Mouse (Mus musculus) spleen, postnatal 14 days (tissue): ENCODE measurements around the gene Tbx4.

ENCODE experiments used
- DNase-seq, 2 experiments: peaks; one replicate each; pipeline ENCODE4 v3.0.0; 2021 to 2022; ENCODE audit warnings: low spot score in 2 of 2

Tbx4 gene

DNA sequence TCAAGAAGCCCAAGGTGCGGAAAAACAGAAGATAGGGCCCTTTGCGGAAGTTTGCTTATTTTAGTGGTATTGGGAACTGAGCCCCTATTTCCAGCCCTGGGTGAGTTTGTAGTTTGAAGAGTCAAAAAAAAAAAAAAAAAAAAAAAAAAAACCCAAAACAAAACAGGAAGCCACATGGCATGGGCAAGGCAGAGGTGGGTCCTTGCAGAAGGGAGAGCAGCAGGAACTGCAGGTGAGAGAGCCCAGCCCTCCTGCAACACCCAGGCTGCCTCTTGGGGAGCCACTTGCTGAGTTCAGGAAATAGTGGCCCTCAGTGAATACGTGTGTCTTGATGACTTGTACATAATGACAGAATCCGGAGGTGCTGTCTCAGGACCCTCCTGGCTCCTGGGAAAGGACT, 23.3 kb downstream of the Tbx4 start:
- DNase-seq: no peak

DNA sequence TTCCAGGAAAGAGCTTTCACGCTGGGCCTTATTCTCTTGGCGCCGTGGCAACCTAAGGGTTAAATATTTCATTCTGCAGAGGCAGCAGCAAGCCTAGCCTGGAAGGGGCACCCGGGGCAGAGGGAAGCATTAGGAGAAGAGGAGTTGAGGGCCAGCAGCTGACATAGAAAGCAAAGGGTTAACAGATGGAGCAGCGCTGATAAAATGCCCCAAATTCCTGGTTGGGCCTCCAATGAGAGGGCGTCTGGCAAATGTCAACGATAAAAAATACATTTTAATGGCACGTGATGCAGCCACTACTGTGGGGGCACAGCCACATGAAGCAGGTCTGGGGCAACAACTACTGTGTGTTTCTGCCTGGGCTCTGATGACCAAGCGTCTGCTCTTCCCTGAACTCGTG, 23.9 kb downstream of the Tbx4 start:
- DNase-seq: no peak

DNA sequence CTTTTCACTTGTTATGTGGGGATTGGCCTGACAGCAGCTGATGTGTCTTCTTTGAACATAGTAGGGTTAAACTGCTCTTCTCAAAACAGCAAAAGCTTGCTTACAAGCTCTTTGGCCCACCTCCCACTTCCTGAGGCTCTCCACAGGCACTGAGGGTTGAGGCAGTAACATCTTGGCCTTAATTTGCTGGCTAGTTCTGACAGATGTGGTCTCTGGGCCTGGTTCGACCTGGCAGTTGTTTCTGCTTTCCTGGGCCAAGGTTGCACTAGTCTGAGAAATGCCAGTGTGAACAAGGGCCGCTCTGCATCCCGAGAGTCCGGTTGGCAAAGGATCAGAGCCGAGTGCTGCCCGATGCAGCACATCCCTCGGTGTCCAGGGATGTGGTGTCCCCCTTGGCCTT, 27.3 kb downstream of the Tbx4 start:
- DNase-seq: no peak

DNA sequence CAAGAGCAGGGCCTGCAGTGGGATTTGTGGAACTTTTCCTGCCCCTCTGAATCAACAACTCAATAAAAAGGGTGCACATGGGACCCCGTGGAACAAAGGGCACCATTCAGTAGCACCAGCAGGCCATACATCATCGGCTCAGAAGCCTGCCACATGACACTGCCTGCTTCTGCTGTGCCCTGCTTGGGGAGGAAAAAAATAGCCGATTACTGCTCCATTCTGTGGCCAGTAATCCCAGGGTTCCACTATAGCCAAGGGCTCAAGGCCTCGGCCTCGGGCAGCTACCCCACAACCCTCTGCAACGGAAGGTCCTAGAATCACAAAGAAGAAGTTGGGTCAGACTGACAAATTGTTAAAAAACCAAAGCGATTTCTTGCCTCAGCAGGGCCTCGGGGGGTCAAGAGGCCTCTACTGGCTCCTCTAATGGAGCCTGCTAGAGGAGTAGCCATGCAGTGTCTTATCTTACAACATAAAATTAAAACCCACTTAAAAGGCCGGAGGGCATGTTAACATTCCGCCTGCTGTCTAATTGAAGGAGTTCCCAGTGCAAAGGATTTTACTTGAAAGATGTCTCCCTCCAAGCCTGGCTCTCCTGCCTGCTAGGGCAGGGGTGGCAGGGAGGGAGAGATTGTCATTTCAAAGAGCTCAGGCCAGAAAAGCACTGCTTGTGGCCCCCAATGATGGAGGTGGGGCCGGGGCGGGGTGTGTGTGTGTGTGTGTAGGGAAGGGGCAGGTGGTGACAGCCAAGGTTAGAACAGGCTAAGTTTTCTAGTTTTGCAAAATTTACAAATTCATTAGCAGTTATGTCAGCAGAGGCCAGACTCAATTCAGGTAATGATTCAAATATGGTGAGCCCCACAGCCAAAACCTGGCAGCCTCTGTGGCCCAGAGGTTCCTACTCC, 31.1 kb downstream of the Tbx4 start:
- DNase-seq: no peak

DNA sequence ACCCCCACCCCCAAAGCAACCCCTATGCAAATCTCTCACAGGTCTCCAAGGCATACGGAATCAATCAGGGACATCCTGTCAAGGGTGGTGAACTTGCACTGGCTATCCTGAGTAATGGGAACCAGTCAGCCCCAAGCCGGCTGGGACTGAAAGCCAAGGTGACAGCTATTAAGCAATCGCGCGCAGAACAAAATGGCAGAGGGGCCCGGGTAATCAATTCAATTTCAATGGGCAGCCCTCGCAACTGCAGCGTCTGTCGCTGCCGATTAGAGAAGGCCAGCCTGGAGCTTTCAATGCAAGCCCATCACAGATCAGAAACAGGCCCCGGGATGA, 31.7 kb downstream of the Tbx4 start:
- DNase-seq: no peak

DNA sequence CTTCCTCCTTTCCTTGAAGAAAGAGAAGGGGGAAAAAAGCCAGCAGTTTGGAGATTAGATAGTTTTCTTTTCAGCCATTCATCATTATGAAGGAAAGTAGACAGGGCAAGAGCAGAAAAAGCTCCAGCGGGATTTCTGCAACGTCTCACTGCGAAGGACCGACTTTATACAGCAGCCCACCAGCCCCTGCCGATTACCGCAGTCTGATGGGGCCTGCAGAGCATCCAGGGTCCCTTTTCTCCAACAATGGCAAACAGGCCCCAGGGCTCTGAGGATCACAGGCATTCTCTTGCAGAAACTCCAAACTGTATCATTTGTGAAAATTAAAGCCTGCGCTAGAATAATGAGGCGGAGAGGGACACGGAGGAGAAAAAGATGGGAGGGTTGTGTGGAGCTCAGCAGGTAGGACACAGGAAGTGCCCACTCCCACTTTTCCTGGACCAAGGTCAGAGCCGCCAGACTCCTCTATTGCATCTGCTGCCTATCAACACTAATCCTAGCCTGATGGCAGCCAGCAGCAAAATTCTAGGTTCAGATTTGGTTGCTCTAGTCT, 32.2 kb downstream of the Tbx4 start:
- no peak for DNase-seq

DNA sequence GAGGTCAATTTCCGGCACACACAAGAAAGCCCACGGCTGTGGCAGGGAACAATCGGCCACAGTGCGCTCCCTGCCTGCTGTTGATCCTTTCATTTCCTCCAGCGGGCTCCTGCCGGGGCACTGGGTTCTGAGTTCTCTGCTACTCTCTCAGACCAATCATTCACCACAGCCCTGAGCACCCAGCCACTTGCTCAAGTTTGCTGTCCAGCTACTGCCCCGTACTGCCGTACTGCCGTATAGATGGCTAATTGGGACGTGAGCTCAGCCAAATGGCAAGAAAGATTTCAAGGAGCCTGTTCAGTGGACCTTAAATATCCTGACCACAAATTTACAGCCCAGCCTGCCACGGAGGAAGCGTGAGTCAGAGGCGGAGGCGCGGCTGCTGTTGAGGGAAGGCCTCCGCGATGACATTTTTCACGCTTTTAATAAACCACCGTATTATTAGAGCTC, 39.1 kb downstream of the Tbx4 start:
- DNase-seq: no peak

DNA sequence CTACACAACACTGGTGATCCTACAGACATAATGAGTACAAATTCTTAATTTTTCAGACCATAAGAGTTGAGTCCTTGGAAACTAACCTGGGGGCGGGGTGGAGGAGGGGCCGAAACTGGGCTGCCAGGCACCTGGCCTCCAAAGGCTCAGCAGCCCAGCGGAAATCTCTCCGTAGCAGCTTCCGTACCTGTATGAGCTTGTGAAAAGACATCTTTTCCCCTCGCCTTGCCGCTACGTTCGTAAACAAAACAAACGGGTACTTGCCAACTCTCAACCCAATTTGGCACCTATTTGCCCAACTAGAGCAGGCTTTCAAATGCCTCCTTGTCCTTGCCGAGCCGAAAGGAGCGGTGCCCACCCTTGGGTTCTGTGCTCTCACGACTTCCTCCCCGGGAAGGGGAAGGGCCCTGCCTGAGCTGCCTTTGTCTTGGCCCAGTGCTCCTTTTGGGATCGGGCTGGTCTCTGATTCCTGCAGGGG, 40.1 kb downstream of the Tbx4 start:
- no peak for DNase-seq

DNA sequence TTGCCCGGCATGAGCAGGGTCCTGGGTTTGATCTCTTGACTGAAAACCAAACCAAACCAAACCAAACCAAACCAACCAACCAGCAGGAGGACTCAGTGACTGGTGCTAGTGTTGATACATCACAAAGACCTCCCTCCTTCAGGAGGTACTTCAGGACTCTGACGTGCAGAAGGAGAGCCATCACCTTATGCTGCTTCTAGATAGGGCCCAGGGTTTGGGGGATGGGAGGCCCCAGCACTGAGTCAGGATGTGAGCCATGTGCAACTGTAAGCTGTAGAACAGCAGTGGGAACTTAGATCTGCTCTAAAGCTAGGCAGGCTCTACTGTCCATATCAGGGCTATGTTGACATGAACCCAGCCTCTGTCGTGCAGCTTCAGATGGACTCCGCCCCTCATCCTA, 41.9 kb downstream of the Tbx4 start:
- no peak for DNase-seq

DNA sequence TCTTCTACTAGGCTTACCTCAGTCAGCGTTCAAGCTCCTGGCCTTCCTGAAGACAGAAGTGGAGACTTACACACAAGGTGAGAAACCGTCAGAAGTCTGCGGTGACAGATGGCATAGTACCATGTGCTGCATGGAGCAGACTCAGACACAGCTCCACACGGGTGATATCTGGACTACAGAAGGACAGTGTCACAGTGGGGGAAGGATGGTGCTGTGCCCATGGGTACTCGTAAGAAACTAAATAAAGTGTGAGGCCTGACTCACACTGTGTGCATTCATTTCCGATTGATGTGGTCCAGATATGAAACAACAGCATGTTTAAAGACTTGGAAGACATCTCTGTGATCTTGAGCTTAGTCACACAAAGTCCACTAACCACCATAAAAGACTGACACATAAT, 43.4 kb downstream of the Tbx4 start:
- no peak for DNase-seq

DNA sequence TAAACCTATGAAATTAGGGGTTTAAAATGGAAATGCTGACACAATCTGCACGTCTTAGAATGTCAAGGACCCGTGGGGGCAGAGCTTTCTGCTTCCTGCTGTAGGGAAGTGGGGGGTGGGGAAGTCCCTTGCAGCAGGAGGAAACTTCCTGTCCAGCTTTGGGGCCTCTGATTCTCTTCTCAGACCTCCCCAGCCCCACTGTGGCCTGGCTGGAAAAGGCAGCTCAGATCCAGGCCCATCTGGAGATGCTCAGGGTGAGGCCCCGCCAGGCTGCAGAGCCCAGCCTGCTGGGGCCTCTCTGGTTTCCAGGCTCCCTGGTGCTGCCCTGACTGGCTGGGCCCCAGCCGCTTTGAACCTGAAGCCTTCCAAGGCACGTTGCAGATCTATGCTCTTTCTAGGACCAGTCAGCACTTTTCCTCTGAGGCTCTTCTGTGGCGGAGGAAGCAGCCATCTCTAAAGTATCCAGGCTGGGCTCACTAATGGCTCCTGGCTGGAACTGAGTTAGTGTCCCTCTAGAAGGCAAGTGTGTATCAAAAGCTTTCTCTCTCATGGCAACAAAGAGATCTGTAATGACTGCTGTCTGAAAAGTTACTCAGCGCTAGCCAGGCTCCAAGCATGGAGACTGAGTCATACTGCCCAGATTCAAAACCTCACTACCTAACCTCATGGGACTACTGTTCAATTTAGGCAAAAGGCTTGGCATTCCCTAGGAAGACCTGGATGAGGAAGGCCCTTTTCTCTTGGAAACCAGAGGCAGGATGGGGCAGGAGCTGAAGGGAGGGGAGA, 55.8 kb downstream of the Tbx4 start:
- no peak for DNase-seq

DNA sequence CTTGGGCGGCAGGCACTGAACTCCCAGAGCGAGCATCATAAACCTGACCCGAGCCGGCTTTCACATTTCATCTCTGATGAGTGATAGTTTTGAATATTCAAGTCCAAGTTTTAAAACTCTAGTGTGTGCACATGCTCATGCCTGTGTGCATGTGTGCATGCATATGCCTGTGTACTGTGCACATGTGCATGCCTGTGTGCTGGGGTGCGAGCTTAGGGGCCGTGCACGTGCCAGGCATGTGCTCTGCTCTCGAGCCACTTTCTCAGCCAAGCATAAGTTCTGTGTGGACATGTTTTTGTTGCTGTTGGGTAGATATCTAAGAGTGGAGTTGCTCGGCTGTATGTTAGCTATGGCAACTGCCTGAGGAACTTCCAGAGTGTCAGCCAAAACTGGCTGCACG, 62.5 kb downstream of the Tbx4 start:
- DNase-seq: no peak

DNA sequence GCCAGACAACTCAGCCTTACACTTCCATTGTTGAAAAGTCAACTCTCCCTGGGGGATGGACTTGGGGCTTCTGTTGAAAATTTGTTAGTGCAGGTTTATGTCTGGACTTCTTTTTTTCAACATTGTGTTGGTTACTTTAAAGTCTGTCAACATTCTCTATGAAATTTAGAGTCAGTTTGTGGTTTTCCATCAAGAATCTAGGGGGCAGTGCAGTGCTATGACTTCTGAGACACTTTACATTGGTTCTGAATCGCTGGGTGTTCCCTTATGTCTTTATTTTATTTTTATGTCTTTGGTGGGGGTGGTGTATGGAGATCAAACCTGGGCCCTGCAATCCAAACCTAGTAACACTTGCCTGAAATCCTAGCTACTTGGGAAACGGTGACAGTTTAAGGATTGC, 63.5 kb downstream of the Tbx4 start:
- DNase-seq: no peak

DNA sequence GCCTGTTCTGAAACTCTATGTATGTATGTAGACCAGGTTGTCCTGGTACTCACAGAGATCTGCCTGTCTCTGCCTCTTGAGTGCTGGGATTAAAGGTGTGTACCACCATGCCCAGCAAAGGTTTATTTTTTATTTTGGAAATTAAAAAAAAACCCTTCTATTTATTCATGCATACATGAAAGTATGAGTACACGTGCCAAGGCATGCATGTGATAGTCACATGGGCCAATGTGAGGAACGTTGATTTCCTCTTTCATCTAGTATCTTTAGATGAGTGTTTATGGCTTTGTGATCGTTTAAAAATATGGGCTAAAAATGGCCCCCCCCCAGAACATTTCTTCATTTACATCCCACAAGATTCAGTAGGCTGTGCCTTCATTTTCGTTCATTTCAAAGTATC, 66.3 kb downstream of the Tbx4 start:
- no peak for DNase-seq

DNA sequence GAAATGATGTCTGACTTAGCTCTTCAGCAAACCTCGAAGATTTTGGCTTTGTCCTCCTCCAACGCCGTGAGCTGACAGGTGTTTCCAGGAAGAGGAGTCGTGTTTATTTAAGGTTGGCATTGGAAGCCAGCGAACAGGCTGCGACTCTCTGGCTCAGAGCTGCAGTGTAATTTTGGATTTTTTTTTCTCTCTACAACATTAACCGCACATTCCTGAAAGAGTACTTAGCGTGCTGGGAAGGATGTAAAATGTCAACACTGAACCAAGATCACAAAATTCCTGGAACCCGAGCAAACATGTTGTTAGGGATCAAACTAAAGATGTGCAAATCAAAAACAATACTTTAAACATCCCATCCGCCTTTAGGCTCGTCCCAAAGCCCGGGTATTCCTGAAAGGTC, 69.4 kb downstream of the Tbx4 start:
- DNase-seq: no peak

DNA sequence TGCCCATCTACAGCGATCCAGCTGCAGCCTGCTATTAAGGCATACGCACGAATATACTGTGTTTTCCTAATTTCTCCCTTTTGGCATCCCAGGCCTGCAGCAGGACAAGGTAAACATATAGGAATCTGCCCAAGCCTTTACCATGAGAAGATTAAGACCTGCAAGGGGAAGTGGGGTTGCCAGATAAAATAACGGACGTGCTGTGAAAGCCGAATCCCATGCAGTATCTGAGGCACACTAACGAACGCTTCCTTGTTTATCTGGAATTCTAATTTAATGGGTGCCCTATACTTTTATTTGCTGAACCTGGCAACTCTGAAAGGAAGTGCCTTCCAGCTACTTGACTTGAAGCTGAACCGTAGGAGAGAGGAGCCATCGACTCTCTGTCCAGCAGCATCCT, 70.2 kb downstream of the Tbx4 start:
- DNase-seq: no peak

DNA sequence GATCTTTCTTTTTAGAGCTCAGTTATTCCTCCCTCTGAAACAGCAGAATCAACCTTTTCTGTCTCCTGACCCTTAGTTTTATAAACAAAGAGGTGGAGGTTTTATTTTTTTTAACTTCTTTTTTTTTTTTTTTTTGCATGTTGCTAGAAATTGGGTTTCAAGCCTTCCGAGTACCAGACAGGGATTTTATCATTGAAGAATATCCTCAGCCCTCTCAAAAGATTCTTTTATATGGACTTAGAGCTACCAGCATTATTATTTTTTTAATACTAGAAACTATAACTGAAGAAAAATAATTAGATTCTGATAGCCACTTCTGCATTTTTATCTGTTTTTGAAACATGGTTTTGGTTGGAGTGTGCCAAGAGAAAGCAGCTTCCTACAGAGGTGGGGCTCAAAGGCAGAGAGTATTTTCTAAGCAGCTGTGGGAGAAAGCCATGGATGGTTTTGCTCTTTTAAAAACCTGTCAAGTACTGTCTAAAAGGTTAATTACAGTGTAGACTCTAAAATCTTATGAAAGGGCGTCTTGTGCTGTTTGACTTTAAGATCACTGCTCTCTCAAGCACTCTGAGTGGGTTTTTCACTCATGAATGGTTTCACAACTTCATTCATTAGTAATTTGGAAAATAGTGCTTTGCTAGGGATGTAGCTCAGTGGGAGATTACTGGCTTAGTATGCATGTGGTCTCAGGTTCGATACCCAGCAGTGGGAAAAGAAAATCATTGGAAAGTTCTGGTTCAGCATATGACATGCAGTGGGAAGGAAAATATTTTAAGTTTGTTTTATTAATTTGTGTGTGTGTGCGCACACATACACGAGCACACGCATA, 70.9 kb downstream of the Tbx4 start:
- no peak for DNase-seq

DNA sequence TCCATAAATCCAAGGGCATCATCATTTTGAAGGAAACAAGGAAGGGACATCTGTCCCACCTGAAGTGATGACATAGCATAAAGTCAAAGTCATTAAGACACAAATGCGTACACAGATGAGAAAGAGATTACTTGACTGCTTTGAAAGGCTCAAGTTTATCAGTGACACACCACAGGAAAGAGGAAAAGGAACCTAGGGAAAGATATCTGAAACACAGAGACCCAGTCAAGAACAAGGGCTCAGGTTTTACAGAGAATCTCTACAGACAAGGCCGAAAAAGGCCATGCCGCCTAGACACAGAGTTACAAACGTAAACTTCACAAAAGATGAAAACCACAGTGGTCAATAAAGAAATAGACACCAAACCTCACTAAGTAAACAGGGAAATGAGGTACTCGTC, 73.6 kb downstream of the Tbx4 start:
- no peak for DNase-seq

DNA sequence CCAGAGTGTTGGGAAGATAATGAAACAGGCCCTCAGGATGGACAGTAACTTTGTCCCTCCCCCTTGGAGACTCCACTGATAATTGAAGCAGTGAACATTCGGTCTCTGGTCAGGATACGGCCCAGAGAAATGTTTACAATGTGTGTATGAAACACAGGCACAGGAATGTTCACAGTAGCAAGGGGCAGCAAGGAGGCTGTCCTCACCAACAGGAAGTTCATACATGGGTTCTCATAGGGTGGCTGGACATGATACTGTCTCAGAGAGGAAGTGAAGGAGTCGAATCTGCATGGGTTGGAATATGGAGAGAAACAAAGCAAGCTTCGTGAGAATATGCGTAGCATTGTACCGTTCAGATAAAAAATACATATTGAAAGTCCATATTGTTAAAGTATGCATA, 74.1 kb downstream of the Tbx4 start:
- DNase-seq: no peak

DNA sequence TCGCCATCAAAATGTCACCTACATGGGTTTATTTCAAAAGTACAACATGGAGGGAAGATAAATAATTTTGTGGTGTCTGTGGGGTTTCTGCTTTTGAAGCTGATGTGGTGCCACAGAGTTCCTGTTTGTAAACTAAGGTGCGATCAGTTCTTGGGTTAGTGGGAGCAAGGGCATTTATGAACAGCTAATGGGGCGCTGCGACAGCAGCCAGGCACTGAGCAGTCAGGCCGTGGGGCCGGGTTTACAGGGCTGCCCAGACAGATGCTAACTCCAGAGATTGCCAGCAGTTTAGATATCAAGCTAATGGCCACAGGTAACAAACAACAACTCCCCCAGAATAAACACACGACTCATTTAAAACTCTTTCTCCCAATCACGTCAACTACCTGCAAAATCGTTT, 75.3 kb downstream of the Tbx4 start:
- no peak for DNase-seq
